Mouse (Mus musculus): ENCODE results near the gene Otud6a. TPM values are rescaled to one million over a fixed set of nuclear protein-coding genes. Genes with fewer than 3 reads are reported as not detected.

Gene Otud6a
- polyA plus RNA-seq, 1 experiment from 2014 or later, result not detected

DNA sequence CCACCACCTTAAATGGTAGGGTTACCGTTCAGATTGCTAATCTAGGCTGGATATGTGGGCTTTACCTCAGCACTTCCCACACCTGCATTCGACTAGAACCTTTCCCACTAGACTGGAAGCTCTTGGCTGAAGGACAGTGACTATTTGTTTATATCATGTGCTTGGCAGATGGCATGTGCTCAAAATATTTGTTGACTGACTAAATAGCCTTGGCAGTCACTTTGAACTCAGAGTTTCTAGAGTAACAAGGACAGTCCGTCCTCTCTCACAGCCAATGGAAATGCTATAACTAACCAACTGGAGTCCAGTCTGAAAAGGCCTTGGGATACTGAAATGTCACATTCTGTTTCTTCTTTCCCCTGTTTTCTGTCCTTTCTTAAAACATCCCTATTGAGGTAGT lies 42.7 kb downstream of the Otud6a start:
- Histone ChIP-seq H3K9ac (no peak overlapping the region), H3K4me1 (replicated peaks) (no peaks in the 10 kb centered on the region), H3K4me3 (no peak overlapping the region), H3K27ac (replicated peaks) (no peak overlapping the region), H3K4me2 (no peak overlapping the region), H3K27me3 (0 out of 2 replicates have a peak, but pooled peaks cover 4% of the 10 kb centered on the region), H3K36me3 (no peaks in the 10 kb centered on the region), H3K9me3 (no peaks in the 10 kb centered on the region)
- ATAC-seq (ENCODE audit: low FRiP score, low read depth), result no peak
- WGBS, result 90% methylated on average over 3 of the region's 3 CpGs

DNA sequence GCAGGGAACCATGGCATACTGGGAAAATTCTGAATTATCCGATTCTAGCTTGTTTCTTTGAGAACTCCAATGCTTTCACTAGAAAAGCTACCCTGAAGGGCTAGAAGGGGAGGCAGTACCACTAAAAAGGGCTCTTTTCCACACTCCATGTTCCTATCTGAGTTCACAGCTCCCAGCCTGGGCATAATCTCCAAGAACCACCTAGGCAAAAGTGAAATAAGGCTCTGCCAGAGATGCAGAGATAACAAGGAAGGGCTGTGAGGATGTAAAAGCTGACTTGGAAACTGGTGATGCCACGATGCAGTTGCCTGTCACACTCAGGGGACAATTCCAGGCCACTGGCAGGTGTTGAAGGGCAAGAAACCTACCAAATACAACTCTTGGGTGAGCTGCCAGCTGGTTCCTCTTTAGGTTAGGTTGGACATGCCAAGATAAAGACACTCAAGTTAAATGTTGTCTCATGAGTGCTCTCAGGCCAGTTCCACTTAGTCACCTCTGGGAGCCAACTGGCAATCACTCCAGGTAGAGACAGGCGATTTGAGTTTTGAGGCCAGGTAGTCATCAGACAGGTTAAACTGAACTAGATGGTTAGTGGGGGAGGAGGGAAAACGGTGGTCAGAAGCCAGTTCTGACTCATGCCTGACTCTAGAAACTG lies 46.9 kb downstream of the Otud6a start:
- H3K4me1 ChIP-seq (replicated peaks), result no peaks in the 10 kb centered on the region

More for the DNA sequence above, 46.9 kb downstream of the Otud6a start:
- no peak overlapping the region for H3K4me3 ChIP-seq
- H3K27ac ChIP-seq (replicated peaks), result no peak overlapping the region
- no peaks in the 10 kb centered on the region for H3K9me3 ChIP-seq
- H3K4me2 ChIP-seq, result no peak overlapping the region
- no peak for ATAC-seq (ENCODE audit: low FRiP score, low read depth)
- H3K36me3 ChIP-seq, result no peaks in the 10 kb centered on the region
- WGBS, result 70% methylated on average over 4 of the region's 4 CpGs
- no peak overlapping the region for H3K9ac ChIP-seq
- H3K27me3 ChIP-seq, result 0 out of 2 replicates have a peak, but pooled peaks cover 4% of the 10 kb centered on the region

MicroRNAs encoded within 50 kb of the gene (microRNA counts, 519-probe panel; counts per million panel counts)
- microRNA mmu-miR-676, result 2,985 counts per million, percentile 58 among the panel's probes with 10 or more counts

Small RNAs within 50 kb of the gene (microRNA-seq; reads per million reads assigned to microRNA genes)
- 789 reads per million, percentile 76 among the genes with 10 or more reads in this experiment for gene Mir676

Other genes with a start within 250 kb of the Otud6a start
- 0.08 and 0.16 TPM in 2 replicates for gene Awat2, start 13.7 kb downstream of the Otud6a start, polyA plus RNA-seq (2015; fragmentation: Nextera tagmentation; extraction: Ambion mirVana)
- gene Igbp1, start 65.3 kb downstream of the Otud6a start, polyA plus RNA-seq (2015; fragmentation: Nextera tagmentation; extraction: Ambion mirVana), result 22.7 and 26.8 TPM in 2 replicates
- not detected in 2 replicates for gene Dgat2l6, start 95.8 kb downstream of the Otud6a start, polyA plus RNA-seq (2015; fragmentation: Nextera tagmentation; extraction: Ambion mirVana)
- gene Awat1, start 143.2 kb downstream of the Otud6a start, polyA plus RNA-seq (2015; fragmentation: Nextera tagmentation; extraction: Ambion mirVana), result not detected in 2 replicates
- gene P2ry4, start 165.9 kb downstream of the Otud6a start, polyA plus RNA-seq (2015; fragmentation: Nextera tagmentation; extraction: Ambion mirVana), result not detected in 2 replicates
- gene Arr3, start 176.5 kb downstream of the Otud6a start, polyA plus RNA-seq (2015; fragmentation: Nextera tagmentation; extraction: Ambion mirVana), result 0.21 TPM in 1 of 2 replicates, not detected in the other
- gene Kif4, start 196.7 kb downstream of the Otud6a start, polyA plus RNA-seq (2015; fragmentation: Nextera tagmentation; extraction: Ambion mirVana), result 5.6 and 7.1 TPM in 2 replicates
- gene Pdzd11, start 197.6 kb downstream of the Otud6a start, polyA plus RNA-seq (2015; fragmentation: Nextera tagmentation; extraction: Ambion mirVana), result 97.5 and 101 TPM in 2 replicates